Mouse (Mus musculus) kidney, adult 2 months (tissue): ENCODE data around the gene Ppp4r3b.

ENCODE experiments used
- CTCF ChIP-seq: fragments of 200-500 bp; conservative IDR thresholded peaks from 2 replicates; pipeline ENCODE4 v1.5.1; 2011; ENCODE audit warnings: low read depth, mild to moderate bottlenecking, control low read depth, low read length, moderate library complexity, mixed read lengths; ENCODE audit not compliant: insufficient read depth, insufficient read length
- POLR2A ChIP-seq: fragments of 200-500 bp; IDR thresholded peaks from one replicate; pipeline ENCODE4 v1.6.1; 2011; ENCODE audit warnings: low read depth, low read length, control low read depth

GRCm38 (mm10) chr11:29247725-29248124, 75.0 kb downstream of the Ppp4r3b start:
- TF ChIP-seq CTCF: no peak
- no peak for TF ChIP-seq POLR2A
